In the genomic region with DNA sequence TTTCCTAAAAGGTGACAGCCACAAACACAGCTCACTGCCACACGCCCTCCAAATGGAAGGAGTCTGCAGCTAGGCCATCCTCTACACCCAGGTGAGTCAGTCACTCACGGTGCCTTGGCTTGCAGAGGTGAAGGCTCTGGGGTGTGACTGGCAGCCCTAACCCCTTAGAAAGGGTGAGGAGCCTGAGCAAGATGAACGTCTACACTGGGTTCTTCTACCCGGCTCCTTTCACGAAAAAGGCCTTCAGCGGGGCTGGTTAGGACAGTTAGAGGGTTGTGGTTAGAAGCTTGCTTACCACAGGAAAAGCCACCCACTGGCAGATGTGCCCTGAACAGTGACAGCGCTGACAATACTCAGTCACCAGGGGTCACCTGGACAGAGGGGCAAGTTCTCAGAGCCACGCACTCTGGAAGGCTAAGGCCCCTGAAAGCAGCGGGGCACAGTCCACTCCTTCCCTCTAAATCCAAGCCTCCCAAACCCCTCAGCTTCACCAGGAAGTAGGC, we compare ENCODE assay signal across 15 mouse cellular contexts. TPM values are rescaled to one million over a fixed set of nuclear protein-coding genes. Genes with fewer than 3 reads are reported as not detected.
DNase-seq lines count a peak whose midpoint lies in the region; ATAC-seq and TF ChIP-seq lines count a peak whose summit lies in the region.
"Had no signal": no experiment of that assay in that cellular context is flagged by ENCODE, and none has a peak within 500 bp of the region (broad histone marks: within the 10 kb centered on the region; RNA-seq: fewer than 3 reads in every experiment).

No protein-coding gene starts in this region.

- H3K9ac ChIP-seq in heart, embryonic 15.5 days, result no peak overlapping the region
- no peak overlapping the region for H3K9ac ChIP-seq in liver, postnatal 0 days (replicated peaks)
- H3K9ac ChIP-seq in stomach, postnatal 0 days (ENCODE audit: low read length), result 0 out of 2 replicates have a peak overlapping the region, but pooled peaks have one; percentile 8
- no peak overlapping the region for H3K9ac ChIP-seq in forebrain, embryonic 11.5 days (ENCODE audit: low read length)
- H3K9ac ChIP-seq: intestine, embryonic 15.5 days had no signal

- H3K27ac ChIP-seq in heart, embryonic 15.5 days, result peak overlapping the region; percentile 21; the same call in 1 of the 2 replicates
- peak overlapping the region; percentile 44; the same call in 1 of the 2 replicates for H3K27ac ChIP-seq in liver, postnatal 0 days (ENCODE audit: low read depth)
- H3K27ac ChIP-seq in stomach, postnatal 0 days (replicated peaks), result peak overlapping the region; percentile 53
- H3K27ac ChIP-seq in forebrain, embryonic 11.5 days (ENCODE audit: low read depth, low read length), result no peak overlapping the region
- H3K27ac ChIP-seq: intestine, embryonic 15.5 days had no signal

- no peak for ATAC-seq in heart, embryonic 15.5 days (replicated peaks; ENCODE audit: insufficient number of reproducible peaks, insufficient read depth, low FRiP score, low read depth)
- ATAC-seq in liver, postnatal 0 days, result peak; percentile 30
- ATAC-seq in stomach, postnatal 0 days (ENCODE audit: low FRiP score, low TSS enrichment), result peak; percentile 64
- ATAC-seq in forebrain, embryonic 11.5 days (replicated peaks; ENCODE audit: low FRiP score), result no peak
- no peak for ATAC-seq in erythroid progenitor cell, adult 5-6 weeks (replicated peaks; ENCODE audit: low FRiP score, poor library complexity, severe bottlenecking)
- ATAC-seq: intestine, embryonic 15.5 days had no signal

- peaks cover 17% of the 10 kb centered on the region for H3K4me1 ChIP-seq in heart, embryonic 15.5 days (replicated peaks)
- peaks cover 12% of the 10 kb centered on the region; the same call in 1 of the 2 replicates for H3K4me1 ChIP-seq in liver, postnatal 0 days (ENCODE audit: insufficient read depth)
- no peaks in the 10 kb centered on the region; the same call in 1 of the 2 replicates for H3K4me1 ChIP-seq in stomach, postnatal 0 days (replicated peaks; ENCODE audit: control insufficient read depth, insufficient read depth)
- no peaks in the 10 kb centered on the region for H3K4me1 ChIP-seq in forebrain, embryonic 11.5 days (replicated peaks; ENCODE audit: control insufficient read depth, insufficient read depth, low read length)
- H3K4me1 ChIP-seq: intestine, embryonic 15.5 days had no signal

- H3K4me2 ChIP-seq in heart, embryonic 15.5 days, result peak overlapping the region; percentile 8; the same call in 1 of the 2 replicates
- H3K4me2 ChIP-seq in liver, postnatal 0 days (ENCODE audit: low read depth, low read length), result peak overlapping the region; percentile 52
- H3K4me2 ChIP-seq in stomach, postnatal 0 days (replicated peaks; ENCODE audit: low read depth), result no peak overlapping the region
- no peak overlapping the region for H3K4me2 ChIP-seq in forebrain, embryonic 11.5 days (ENCODE audit: low read depth, low read length, severe bottlenecking)
- H3K4me2 ChIP-seq: intestine, embryonic 15.5 days had no signal

- no peak overlapping the region for H3K4me3 ChIP-seq in heart, embryonic 15.5 days
- peak overlapping the region; percentile 13; the same call in 1 of the 2 replicates for H3K4me3 ChIP-seq in liver, postnatal 0 days (ENCODE audit: low read depth, low read length)
- no peak overlapping the region for H3K4me3 ChIP-seq in stomach, postnatal 0 days (ENCODE audit: low read depth, low read length)
- no peak overlapping the region for H3K4me3 ChIP-seq in forebrain, embryonic 11.5 days (ENCODE audit: low read depth, low read length)
- H3K4me3 ChIP-seq: intestine, embryonic 15.5 days had no signal

- H3K27me3 ChIP-seq in heart, embryonic 15.5 days, result no peaks in the 10 kb centered on the region
- no peaks in the 10 kb centered on the region for H3K27me3 ChIP-seq in liver, postnatal 0 days (ENCODE audit: insufficient read depth, low read length)
- H3K27me3 ChIP-seq in stomach, postnatal 0 days (ENCODE audit: control insufficient read depth, insufficient read depth, low read length), result no peaks in the 10 kb centered on the region
- no peaks in the 10 kb centered on the region for H3K27me3 ChIP-seq in forebrain, embryonic 11.5 days (ENCODE audit: control insufficient read depth, insufficient read depth, low read length)
- H3K27me3 ChIP-seq: intestine, embryonic 15.5 days had no signal

- no peak for TF ChIP-seq EP300 in liver, postnatal 0 days (IDR thresholded peaks at IDR 0.05; ENCODE audit: low read depth)
- TF ChIP-seq EP300 in stomach, postnatal 0 days (optimal IDR thresholded peaks at IDR 0.05), result no peak

- TF ChIP-seq CTCF in liver, postnatal 0 days (IDR thresholded peaks at IDR 0.05; ENCODE audit: low read depth), result 0 out of 2 replicates have a peak, but pooled peaks have one; percentile 8
- no peak for TF ChIP-seq CTCF in stomach, postnatal 0 days (IDR thresholded peaks at IDR 0.05; ENCODE audit: low read depth)

- intact Hi-C loops in heart, postnatal 25 days (cut with DNase I), result no loop called here

- WGBS in heart, embryonic 15.5 days, result 85% methylated on average over 9 of the region's 9 CpGs
- 40% methylated on average over 9 of the region's 9 CpGs for WGBS in liver, postnatal 0 days (ENCODE audit: insufficient replicate concordance)
- 72% methylated on average over 9 of the region's 9 CpGs for WGBS in stomach, postnatal 0 days
- WGBS in forebrain, embryonic 11.5 days, result 89% methylated on average over 9 of the region's 9 CpGs

- H3K9me3 ChIP-seq in heart, embryonic 15.5 days (replicated peaks), result no peaks in the 10 kb centered on the region
- H3K9me3 ChIP-seq in liver, postnatal 0 days (ENCODE audit: low read length), result no peaks in the 10 kb centered on the region
- no peaks in the 10 kb centered on the region for H3K9me3 ChIP-seq in stomach, postnatal 0 days (ENCODE audit: control insufficient read depth, low read length)
- H3K9me3 ChIP-seq in forebrain, embryonic 11.5 days (ENCODE audit: control insufficient read depth, low read length), result no peaks in the 10 kb centered on the region
- H3K9me3 ChIP-seq: intestine, embryonic 15.5 days had no signal

- H3K36me3 ChIP-seq in heart, embryonic 15.5 days, result peaks cover 8% of the 10 kb centered on the region; the same call in 1 of the 2 replicates
- H3K36me3 ChIP-seq in liver, postnatal 0 days (replicated peaks; ENCODE audit: insufficient read depth, low read length), result peaks cover 12% of the 10 kb centered on the region
- H3K36me3 ChIP-seq in stomach, postnatal 0 days (ENCODE audit: control insufficient read depth, insufficient read depth, low read length), result no peaks in the 10 kb centered on the region
- H3K36me3 ChIP-seq in forebrain, embryonic 11.5 days (ENCODE audit: control insufficient read depth, insufficient read depth, low read length), result no peaks in the 10 kb centered on the region

- no peak for DNase-seq in heart, postnatal 25 days (ENCODE audit: low spot score)
- peak; percentile 36 for DNase-seq in T-cell, adult 2 months (ENCODE audit: low spot score)
- no peak for DNase-seq in liver, postnatal 0 days
- DNase-seq in stomach, postnatal 0 days (ENCODE audit: low spot score), result no peak
- no peak for DNase-seq in forebrain, embryonic 11.5 days (ENCODE audit: low spot score)
- no peak for DNase-seq in Muller cell, postnatal 12 days (ENCODE audit: inconsistent ontology term)
- DNase-seq: adrenal gland, adult 2 months; heart, postnatal 10 days; kidney, postnatal 36 days had no signal

RNA-seq across cellular contexts. Expression of a gene that starts 18.1 kb away (rescaled TPM):
- polyA plus RNA-seq in heart, embryonic 15.5 days (2015; fragmentation: Nextera tagmentation; extraction: Ambion mirVana), result 5.8 and 8.7 TPM in 2 replicates
- 1 to 10 TPM; 1.5 TPM for total RNA-seq in heart, postnatal 25 days (2021)
- polyA plus RNA-seq in liver, postnatal 0 days (2015; fragmentation: Nextera tagmentation; extraction: Ambion mirVana), result 6.0 and 6.3 TPM in 2 replicates
- 20.9 and 24.7 TPM in 2 replicates for polyA plus RNA-seq in stomach, postnatal 0 days (2015; fragmentation: Nextera tagmentation; extraction: Ambion mirVana)
- polyA plus RNA-seq in forebrain, embryonic 11.5 days (2014; fragmentation: Nextera tagmentation; extraction: Ambion mirVana), result 12.0 and 15.9 TPM in 2 replicates
- 27.7 and 32.8 TPM in 2 replicates for total RNA-seq in erythroid progenitor cell, adult 5-6 weeks (2015; ENCODE audit: low replicate concordance)
- 5.9 and 8.1 TPM in 2 replicates for total RNA-seq in erythroid progenitor cell, adult 5-6 weeks (2017; ENCODE audit: low replicate concordance)

RNA-seq across cellular contexts. Expression of a gene that starts 19.9 kb away (rescaled TPM):
- polyA plus RNA-seq in heart, embryonic 15.5 days (2015; fragmentation: Nextera tagmentation; extraction: Ambion mirVana), result 55.1 and 60.2 TPM in 2 replicates
- 10 to 100 TPM; 26.1 to 27.5 TPM for total RNA-seq in heart, postnatal 25 days (2021)
- 131 and 174 TPM in 2 replicates for polyA plus RNA-seq in liver, postnatal 0 days (2015; fragmentation: Nextera tagmentation; extraction: Ambion mirVana)
- polyA plus RNA-seq in stomach, postnatal 0 days (2015; fragmentation: Nextera tagmentation; extraction: Ambion mirVana), result 411 and 426 TPM in 2 replicates
- 90.6 and 92.5 TPM in 2 replicates for polyA plus RNA-seq in forebrain, embryonic 11.5 days (2014; fragmentation: Nextera tagmentation; extraction: Ambion mirVana)
- 15.1 and 22.2 TPM in 2 replicates for total RNA-seq in erythroid progenitor cell, adult 5-6 weeks (2015; ENCODE audit: low replicate concordance)
- total RNA-seq in erythroid progenitor cell, adult 5-6 weeks (2017; ENCODE audit: low replicate concordance), result 15.9 and 24.0 TPM in 2 replicates

RNA-seq across cellular contexts. Expression of a gene that starts 42.1 kb away (rescaled TPM):
- not detected in 2 replicates for polyA plus RNA-seq in heart, embryonic 15.5 days (2015; fragmentation: Nextera tagmentation; extraction: Ambion mirVana)
- 1 to 10 TPM in 1 of 2 experiments, under 1 TPM in 1; 0.67 to 1.1 TPM for total RNA-seq in heart, postnatal 25 days (2021)
- polyA plus RNA-seq in liver, postnatal 0 days (2015; fragmentation: Nextera tagmentation; extraction: Ambion mirVana), result not detected in 2 replicates
- 7.7 and 8.0 TPM in 2 replicates for polyA plus RNA-seq in stomach, postnatal 0 days (2015; fragmentation: Nextera tagmentation; extraction: Ambion mirVana)
- not detected in 2 replicates for polyA plus RNA-seq in forebrain, embryonic 11.5 days (2014; fragmentation: Nextera tagmentation; extraction: Ambion mirVana)
- not detected in 2 replicates for total RNA-seq in erythroid progenitor cell, adult 5-6 weeks (2015; ENCODE audit: low replicate concordance)
- total RNA-seq in erythroid progenitor cell, adult 5-6 weeks (2017; ENCODE audit: low replicate concordance), result not detected in 2 replicates
- total RNA-seq: liver, adult 2 months had no signal
- polyA plus RNA-seq: adrenal gland, adult 2 months; intestine, embryonic 15.5 days; liver, adult 2 months; neural tube, embryonic 11.5 days; testis, adult 2 months had no signal

Comparison
In these comparisons a context has a peak if more than half of its experiments do, and no peak if none do; other contexts are left out.
1. ATAC-seq: peak in liver, postnatal 0 days (single experiment) and stomach, postnatal 0 days (single experiment); none in heart, embryonic 15.5 days (single experiment), forebrain, embryonic 11.5 days (single experiment) and erythroid progenitor cell, adult 5-6 weeks (single experiment).
2. H3K4me2 ChIP-seq: peak in heart, embryonic 15.5 days (single experiment) and liver, postnatal 0 days (single experiment); none in stomach, postnatal 0 days (single experiment) and forebrain, embryonic 11.5 days (single experiment).